Mouse (Mus musculus) C2C12 (cell line): ENCODE measurements around the gene Esrrb.

Experiments used
- CEBPB ChIP-seq: IDR thresholded peaks from one replicate; pipeline ENCODE4 v1.6.1; 2011; ENCODE audit warnings: low read depth, mild to moderate bottlenecking, control low read depth, moderate library complexity
- CTCF ChIP-seq: IDR thresholded peaks from one replicate; pipeline ENCODE4 v1.5.1; 2011; ENCODE audit not compliant: control insufficient read depth, insufficient read depth, insufficient read length
- MYOG ChIP-seq: IDR thresholded peaks from one replicate; pipeline ENCODE4 v1.6.1; 2011; ENCODE audit not compliant: control insufficient read depth, insufficient read length; ENCODE audit errors: extremely low read depth
- USF1 ChIP-seq: IDR thresholded peaks from one replicate; pipeline ENCODE4 v1.6.1; 2011; ENCODE audit warnings: low read depth, mild to moderate bottlenecking, control low read depth, moderate library complexity

DNA sequence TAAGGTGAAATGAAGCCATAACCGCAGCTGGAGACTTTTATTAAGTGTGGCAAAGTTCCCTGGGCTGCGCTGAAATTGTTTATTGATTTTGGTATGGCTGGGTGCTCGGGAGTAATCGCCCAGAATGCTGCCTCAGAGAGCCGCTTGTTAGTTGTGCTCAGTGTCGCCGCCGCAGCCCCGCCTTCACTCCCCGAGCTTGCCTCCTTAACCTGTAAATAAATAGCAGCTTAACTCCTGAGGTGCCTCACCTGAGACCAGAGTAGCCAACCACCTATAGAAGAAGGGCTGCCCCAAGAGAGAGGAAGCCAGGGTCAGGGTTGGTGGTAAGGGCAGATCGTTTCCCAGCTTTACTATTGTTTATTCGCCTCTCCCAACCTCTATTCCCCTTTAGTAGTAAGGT is 40.3 kb upstream of the Esrrb start:
- TF ChIP-seq CTCF (no peak), USF1 (no peak), MYOG (no peak), CEBPB (no peak)
